Mouse (Mus musculus) embryo, embryonic 9.5 days (tissue): Measurements from ENCODE around the gene Fndc3c1.

Experiments
- DNase-seq: peaks from one replicate; pipeline ENCODE4 v3.0.0-alpha.2; 2017; ENCODE audit errors: extremely low spot score

The Fndc3c1 gene

GRCm38 (mm10) chrX:106485101-106485651 is at the start of gene Fndc3c1:
Gene Fndc3c1 (minus strand): TSS chrX:106485401.
- DNase-seq: peak; percentile 86

- peak; percentile 7 for DNase-seq
Observed at GRCm38 (mm10) chrX:106486451-106486850, 1.2 kb upstream of the Fndc3c1 start.

GRCm38 (mm10) chrX:106485671-106486070 is 470 bp upstream of the Fndc3c1 start:
- no peak for DNase-seq

- peak; percentile 4 for DNase-seq
Observed at GRCm38 (mm10) chrX:106479891-106480290, 5.3 kb downstream of the Fndc3c1 start.

- no peak for DNase-seq
Observed at GRCm38 (mm10) chrX:106385304-106385703, 99.9 kb downstream of the Fndc3c1 start.

- DNase-seq: no peak
Observed at GRCm38 (mm10) chrX:106380608-106381007, 104.6 kb downstream of the Fndc3c1 start.
